Mouse (Mus musculus) CD4-positive naive resting alpha-beta T cell, adult 57 days (primary cell): ENCODE measurements around the gene Gm10134. TPM values are rescaled to one million over a fixed set of nuclear protein-coding genes. Genes with fewer than 3 reads are reported as not detected.

Source experiments
- total RNA-seq: library from RNA; stranded (reverse); gene quantifications from one replicate; pipeline ENCODE4 v1.2.4, GENCODE M21; 2023

Gene Gm10134
- total RNA-seq = not detected

GRCm38 (mm10) chr2:28505795-28506194 lies at the start of gene Gm10134:
TSS of gene Gm10134 (plus strand) at chr2:28506095.

GRCm38 (mm10) chr2:28465836-28466518 lies 39.9 kb upstream of the Gm10134 start, which contains the start of gene 1700007K13Rik:
TSS of gene 1700007K13Rik (minus strand) at chr2:28466332.

GRCm38 (mm10) chr2:28467860-28468485 lies 37.9 kb upstream of the Gm10134 start, which contains the start of gene Mrps2:
TSS of gene Mrps2 (plus strand) at chr2:28468066.

GRCm38 (mm10) chr2:28496671-28497070 lies 9.2 kb upstream of the Gm10134 start, which contains the start of gene Gbgt1:
TSS of gene Gbgt1 (plus strand) at chr2:28496891.

GRCm38 (mm10) chr2:28512798-28513401 lies 7.0 kb downstream of the Gm10134 start, which contains the start of gene Ralgds:
TSS of gene Ralgds (plus strand) at chr2:28513125.

Other genes starting within 250 kb of the Gm10134 start
- not detected for gene Ppp1r26, start 59.3 kb upstream of the Gm10134 start, total RNA-seq
- not detected for gene 1700007K13Rik, start 39.8 kb upstream of the Gm10134 start, total RNA-seq
- 18.4 TPM for gene Mrps2, start 38.0 kb upstream of the Gm10134 start, total RNA-seq
- not detected for gene Gbgt1, start 9.2 kb upstream of the Gm10134 start, total RNA-seq
- 58.4 TPM for gene Ralgds, start 7.0 kb downstream of the Gm10134 start, total RNA-seq
- gene Cel, start 57.3 kb downstream of the Gm10134 start, total RNA-seq = 1.3 TPM
- gene Gtf3c5, start 77.7 kb downstream of the Gm10134 start, total RNA-seq = 29.4 TPM
- not detected for gene Gfi1b, start 115.9 kb downstream of the Gm10134 start, total RNA-seq
- gene Tsc1, start 135.1 kb downstream of the Gm10134 start, total RNA-seq = 54.6 TPM
- not detected for gene Spaca9, start 193.6 kb downstream of the Gm10134 start, total RNA-seq
- gene Ak8, start 194.1 kb downstream of the Gm10134 start, total RNA-seq = 0.50 TPM